Mouse (Mus musculus): ENCODE measurements around the gene Scube3. TPM values are rescaled to one million over a fixed set of nuclear protein-coding genes. Genes with fewer than 3 reads are reported as not detected.

Gene Scube3
- polyA plus RNA-seq, 1 experiment from 2014 or later, result 5.2 TPM

DNA sequence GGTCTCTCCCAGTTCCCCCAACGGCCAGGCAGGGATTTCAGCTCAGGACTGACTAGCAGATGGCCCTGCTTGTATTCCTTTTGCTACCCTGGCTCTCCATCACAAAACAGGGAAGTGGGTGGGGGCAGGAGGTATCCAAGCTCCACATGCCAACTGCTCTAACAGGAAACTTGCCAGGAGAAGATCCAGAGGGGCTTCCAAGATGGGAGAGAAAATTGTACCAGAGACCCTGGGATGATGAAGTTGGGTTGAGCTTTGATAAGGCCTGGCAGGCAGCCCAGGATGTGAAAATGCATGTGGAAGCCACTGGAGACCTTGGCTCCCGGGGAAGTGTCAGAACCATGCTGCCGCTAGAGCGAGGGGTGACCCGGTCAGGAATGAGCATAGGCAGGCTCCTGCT, 5.7 kb upstream of the Scube3 start:
- H3K4me3 ChIP-seq, result no peak overlapping the region

DNA sequence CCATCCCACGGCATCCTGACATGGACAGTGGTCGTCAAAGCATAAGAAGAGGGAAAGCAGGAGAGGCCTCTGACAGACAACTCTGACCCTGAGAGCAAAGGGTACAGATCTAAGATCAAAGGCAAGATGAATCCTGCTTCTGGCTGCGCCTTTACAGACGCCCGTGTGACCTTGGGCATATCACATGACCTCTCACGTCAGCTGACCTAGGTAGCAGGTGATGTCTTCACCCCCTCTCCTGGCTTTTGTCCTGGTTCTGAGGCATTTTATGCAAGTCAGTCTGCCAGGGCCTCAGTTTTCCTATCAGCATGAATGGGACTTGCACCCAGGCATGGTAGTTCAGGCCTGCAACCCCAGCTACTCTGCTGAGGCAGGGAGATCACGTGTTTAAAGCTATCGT, 3.9 kb upstream of the Scube3 start:
- Histone ChIP-seq H3K36me3 (no peaks in the 10 kb centered on the region), H3K27me3 (0 out of 2 replicates have a peak, but pooled peaks cover 10% of the 10 kb centered on the region), H3K4me1 (replicated peaks) (peaks cover 36% of the 10 kb centered on the region), H3K9me3 (no peaks in the 10 kb centered on the region), H3K4me3 (no peak overlapping the region), H3K9ac (no peak overlapping the region), H3K27ac (replicated peaks) (no peak overlapping the region), H3K4me2 (no peak overlapping the region)
- 86% methylated on average over 8 of the region's 8 CpGs for WGBS
- no peak for ATAC-seq (ENCODE audit: low read depth)

More for the DNA sequence above, 5.7 kb upstream of the Scube3 start:
- no peak for ATAC-seq (ENCODE audit: low read depth)
- H3K4me2 ChIP-seq, result no peak overlapping the region
- peaks cover 33% of the 10 kb centered on the region for H3K4me1 ChIP-seq (replicated peaks)
- 0 out of 2 replicates have a peak, but pooled peaks cover 10% of the 10 kb centered on the region for H3K27me3 ChIP-seq
- 43% methylated on average over 5 of the region's 5 CpGs for WGBS
- no peak overlapping the region for H3K9ac ChIP-seq
- no peaks in the 10 kb centered on the region for H3K36me3 ChIP-seq
- H3K9me3 ChIP-seq, result no peaks in the 10 kb centered on the region
- 0 out of 2 replicates have a peak overlapping the region, but pooled peaks have one; percentile 9 for H3K27ac ChIP-seq (replicated peaks)

DNA sequence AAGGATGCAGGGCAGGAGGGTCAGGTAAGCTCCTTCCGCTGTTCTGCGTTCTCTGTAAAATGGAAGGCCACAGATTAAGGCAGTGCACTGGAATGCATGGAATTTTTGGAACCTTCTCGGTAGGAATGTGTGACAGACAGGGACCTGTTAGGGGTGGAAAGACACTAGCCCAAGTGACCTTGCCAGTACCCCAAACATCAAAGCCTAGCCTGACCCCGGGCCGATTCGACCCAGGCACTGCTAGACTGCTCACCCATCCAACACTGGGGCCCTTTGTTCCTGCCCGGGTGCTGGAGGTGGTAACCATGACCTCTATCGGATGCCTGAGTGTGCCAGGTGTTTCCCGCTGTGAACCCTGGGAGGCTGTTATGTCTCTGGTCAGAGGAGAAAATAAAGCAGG, 3.3 kb upstream of the Scube3 start:
- Histone ChIP-seq H3K4me3 (no peak overlapping the region), H3K27me3 (0 out of 2 replicates have a peak, but pooled peaks cover 10% of the 10 kb centered on the region), H3K4me2 (no peak overlapping the region), H3K4me1 (replicated peaks) (peaks cover 38% of the 10 kb centered on the region), H3K27ac (replicated peaks) (no peak overlapping the region), H3K9ac (no peak overlapping the region), H3K36me3 (no peaks in the 10 kb centered on the region), H3K9me3 (no peaks in the 10 kb centered on the region)
- 70% methylated on average over 9 of the region's 9 CpGs for WGBS
- no peak for ATAC-seq (ENCODE audit: low read depth)

DNA sequence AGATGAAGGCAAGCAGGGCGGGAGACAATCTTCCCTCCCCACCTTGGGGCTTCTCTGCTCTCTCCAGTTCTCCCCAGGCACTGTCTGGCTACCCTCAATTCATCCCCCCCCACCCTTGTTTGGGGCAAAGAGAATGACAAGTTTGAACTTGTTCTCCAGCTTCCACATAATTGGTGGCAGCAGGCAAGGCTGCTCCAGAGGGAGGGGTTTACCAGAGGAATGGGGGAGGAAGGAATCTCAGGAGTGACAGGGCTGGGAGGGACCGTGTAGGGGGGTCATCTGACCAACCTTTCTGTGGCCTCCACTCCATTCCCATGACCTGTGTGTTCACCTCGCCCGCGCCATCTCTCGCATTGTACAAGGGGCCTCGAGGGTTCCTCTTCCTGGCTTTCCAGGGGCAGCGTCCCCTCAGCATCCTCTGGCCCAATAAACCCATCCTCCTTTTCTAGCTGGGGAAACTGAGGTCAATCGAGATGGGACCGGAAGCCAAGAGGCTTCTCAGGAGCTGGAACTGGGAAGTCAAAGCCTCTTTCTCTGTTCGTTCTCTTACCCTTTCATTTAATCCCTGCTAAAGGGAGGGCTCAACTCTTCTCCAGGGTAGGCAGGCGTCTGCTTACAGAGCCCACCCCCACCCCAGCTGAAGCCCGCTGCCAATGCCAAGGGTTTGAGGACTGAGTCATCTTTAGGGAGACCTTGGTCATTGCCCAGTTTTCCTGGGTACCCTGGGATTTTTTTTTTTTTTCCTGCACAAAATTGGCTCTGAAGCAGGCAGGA, 1.3 kb upstream of the Scube3 start:
- ATAC-seq (ENCODE audit: low read depth), result no peak
- Histone ChIP-seq H3K4me1 (replicated peaks) (peaks cover 58% of the 10 kb centered on the region), H3K9me3 (no peaks in the 10 kb centered on the region), H3K27me3 (0 out of 2 replicates have a peak, but pooled peaks cover 10% of the 10 kb centered on the region), H3K36me3 (no peaks in the 10 kb centered on the region), H3K9ac (peak overlapping the region; percentile 91), H3K4me2 (peak overlapping the region; percentile 81), H3K27ac (replicated peaks) (peak overlapping the region; percentile 93), H3K4me3 (peak overlapping the region; percentile 76)
- WGBS, result 24% methylated on average over 13 of the region's 13 CpGs

DNA sequence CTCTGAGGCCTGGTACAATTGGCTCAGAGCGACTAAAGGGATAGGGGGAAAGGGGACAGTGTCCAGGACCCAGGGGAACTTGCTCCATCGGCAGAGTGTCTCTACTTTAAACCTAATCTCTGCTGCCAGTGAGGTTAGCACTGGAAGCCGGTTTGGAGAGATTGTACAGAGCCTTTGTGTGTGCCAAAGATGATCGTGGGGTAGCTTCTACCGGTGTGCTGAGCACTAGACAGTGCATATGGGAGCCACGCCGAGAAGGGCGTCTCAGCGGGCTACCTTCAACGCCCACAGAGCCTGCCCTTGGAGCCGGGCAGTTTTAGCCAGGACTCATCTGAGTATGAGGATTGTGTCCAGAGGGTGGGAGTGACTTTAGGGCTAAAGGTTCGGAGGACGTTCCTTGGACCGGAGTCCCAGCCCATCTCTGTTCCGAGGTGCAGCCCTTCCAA, 713 bp upstream of the Scube3 start:
- peak overlapping the region; percentile 91 for H3K9ac ChIP-seq
- peak overlapping the region; percentile 76 for H3K4me3 ChIP-seq
- H3K27ac ChIP-seq (replicated peaks), result peak overlapping the region; percentile 93
- peak; percentile 34; the same call in 1 of the 2 replicates for ATAC-seq (ENCODE audit: low read depth)
- H3K27me3 ChIP-seq, result 0 out of 2 replicates have a peak, but pooled peaks cover 10% of the 10 kb centered on the region
- H3K9me3 ChIP-seq, result no peaks in the 10 kb centered on the region
- H3K36me3 ChIP-seq, result no peaks in the 10 kb centered on the region
- 2% methylated on average over 15 of the region's 15 CpGs for WGBS
- peak overlapping the region; percentile 81 for H3K4me2 ChIP-seq
- H3K4me1 ChIP-seq (replicated peaks), result peaks cover 61% of the 10 kb centered on the region

DNA sequence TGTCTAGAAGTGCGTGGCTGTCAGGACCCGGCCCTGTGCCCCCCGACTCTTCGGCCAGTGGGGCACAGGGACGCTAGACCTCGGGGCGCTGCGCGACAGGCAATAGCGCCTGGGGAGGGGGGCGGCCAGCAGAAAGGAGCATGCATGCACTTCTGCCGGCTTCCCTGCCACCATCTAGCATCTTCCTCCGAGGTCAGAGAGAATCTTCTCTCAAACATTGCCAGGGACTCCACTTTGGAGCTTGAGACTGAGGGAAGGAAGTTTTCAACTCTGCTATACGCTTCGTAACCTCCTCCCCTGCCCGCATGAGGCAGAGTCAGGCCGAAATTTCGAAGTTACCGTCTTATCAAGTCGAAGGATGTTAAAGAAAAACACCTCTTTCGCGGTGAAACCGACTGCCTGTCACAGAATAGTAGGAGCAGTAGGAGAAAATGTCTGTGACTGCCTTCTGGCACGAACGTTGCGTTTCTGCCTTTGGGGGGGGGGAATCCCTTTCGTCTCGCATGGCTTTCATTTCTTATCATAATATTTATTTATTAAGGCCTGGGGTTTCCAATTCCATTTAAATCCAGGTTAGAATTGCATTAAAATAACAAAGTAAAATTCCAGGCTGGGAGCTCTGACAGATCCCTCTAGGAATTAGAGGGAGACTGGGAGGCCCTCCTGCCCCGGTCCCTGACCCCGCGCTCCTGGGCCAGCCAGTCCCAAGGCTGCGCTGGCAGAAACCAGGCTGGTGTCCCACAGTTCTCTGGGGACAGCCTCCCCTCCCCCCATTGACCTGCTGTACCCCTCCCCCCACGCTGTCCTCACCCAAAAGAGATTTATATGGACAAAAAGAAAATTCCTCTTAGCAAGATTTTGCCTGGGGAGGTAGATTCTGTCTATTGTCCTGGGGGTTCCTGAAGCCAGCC, 1.0 kb downstream of the Scube3 start:
- no peak; the same call in 1 of the 2 replicates for ATAC-seq (ENCODE audit: low read depth)
- H3K4me1 ChIP-seq (replicated peaks), result peaks cover 73% of the 10 kb centered on the region
- no peaks in the 10 kb centered on the region for H3K9me3 ChIP-seq
- H3K27me3 ChIP-seq, result 0 out of 2 replicates have a peak, but pooled peaks cover 10% of the 10 kb centered on the region
- peak overlapping the region; percentile 76 for H3K4me3 ChIP-seq
- H3K27ac ChIP-seq (replicated peaks), result peak overlapping the region; percentile 93
- peak overlapping the region; percentile 91 for H3K9ac ChIP-seq
- H3K4me2 ChIP-seq, result peak overlapping the region; percentile 81
- no peaks in the 10 kb centered on the region for H3K36me3 ChIP-seq
- WGBS, result 1% methylated on average over 27 of the region's 33 CpGs

DNA sequence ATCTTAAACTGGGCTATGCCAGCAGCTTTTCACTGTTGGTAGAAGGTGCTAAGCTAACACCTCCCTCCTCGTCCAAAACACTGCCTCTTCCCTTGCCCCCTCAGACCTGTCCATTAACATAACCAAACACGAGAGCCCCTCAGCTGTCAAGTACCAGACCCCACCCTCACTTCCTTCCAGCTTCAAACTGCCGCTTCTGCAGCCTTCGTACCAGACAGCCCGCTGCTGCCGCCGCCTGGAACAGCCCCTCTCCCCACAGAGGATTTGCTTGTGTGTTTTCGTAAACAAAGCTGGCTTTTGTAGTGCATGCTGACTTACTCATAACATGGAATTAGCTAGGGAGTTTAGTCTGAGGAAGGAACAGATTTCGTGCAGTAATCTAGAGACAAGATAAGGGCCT, 1.8 kb downstream of the Scube3 start:
- H3K9me3 ChIP-seq, result no peaks in the 10 kb centered on the region
- H3K36me3 ChIP-seq, result no peaks in the 10 kb centered on the region
- ATAC-seq (ENCODE audit: low read depth), result no peak
- H3K4me3 ChIP-seq, result peak overlapping the region; percentile 76
- H3K9ac ChIP-seq, result peak overlapping the region; percentile 91
- H3K4me1 ChIP-seq (replicated peaks), result peaks cover 80% of the 10 kb centered on the region
- 1% methylated on average over 9 of the region's 9 CpGs for WGBS
- H3K27ac ChIP-seq (replicated peaks), result peak overlapping the region; percentile 13; the same call in 1 of the 2 replicates
- 0 out of 2 replicates have a peak, but pooled peaks cover 10% of the 10 kb centered on the region for H3K27me3 ChIP-seq
- peak overlapping the region; percentile 81 for H3K4me2 ChIP-seq

DNA sequence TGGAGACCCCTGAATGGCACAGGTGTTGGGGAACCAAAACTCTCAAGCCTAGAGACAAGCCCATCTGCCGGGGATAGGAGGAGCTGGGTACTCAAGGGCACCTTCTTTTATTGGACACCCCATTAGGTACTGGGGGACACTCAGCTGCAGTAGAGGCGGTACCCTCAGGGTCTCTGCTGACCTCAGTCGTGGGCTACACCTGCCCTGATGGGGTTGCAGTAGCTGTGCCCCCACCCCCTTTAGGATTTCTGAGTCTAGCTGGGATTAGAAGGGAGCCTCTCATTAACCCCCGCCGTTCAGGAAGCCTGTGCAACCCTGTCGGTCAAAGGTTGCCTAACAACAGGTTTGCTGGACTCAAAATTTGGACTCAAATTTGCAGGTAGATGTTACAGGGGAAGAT, 2.3 kb downstream of the Scube3 start:
- peak overlapping the region; percentile 81 for H3K4me2 ChIP-seq
- peak overlapping the region; percentile 91 for H3K9ac ChIP-seq
- H3K4me3 ChIP-seq, result peak overlapping the region; percentile 76
- 7% methylated on average over 6 of the region's 6 CpGs for WGBS
- 0 out of 2 replicates have a peak overlapping the region, but pooled peaks have one; percentile 13 for H3K27ac ChIP-seq (replicated peaks)
- H3K27me3 ChIP-seq, result 0 out of 2 replicates have a peak, but pooled peaks cover 10% of the 10 kb centered on the region
- no peaks in the 10 kb centered on the region for H3K9me3 ChIP-seq
- no peaks in the 10 kb centered on the region for H3K36me3 ChIP-seq
- H3K4me1 ChIP-seq (replicated peaks), result peaks cover 84% of the 10 kb centered on the region
- ATAC-seq (ENCODE audit: low read depth), result no peak

DNA sequence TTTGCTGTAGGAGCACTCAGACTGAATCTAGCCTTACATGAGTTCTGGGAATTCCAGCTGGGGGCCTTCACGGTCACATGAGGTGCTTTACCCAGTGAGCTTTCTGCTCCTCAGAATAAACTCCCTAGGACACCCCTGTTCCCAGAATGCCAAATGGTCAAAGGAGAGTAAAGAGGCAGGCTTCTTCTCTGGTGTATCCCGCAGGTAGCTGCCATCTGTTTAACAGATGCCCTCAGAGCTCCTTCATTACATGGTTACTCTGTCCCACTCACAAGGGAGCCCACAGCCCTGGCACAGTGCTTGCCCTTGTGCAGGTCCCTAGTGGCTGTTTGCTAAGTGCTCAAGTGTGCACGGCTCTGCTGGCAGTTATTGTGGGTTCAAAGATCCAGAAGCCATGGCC, 6.3 kb downstream of the Scube3 start:
- WGBS, result 65% methylated on average over 3 of the region's 3 CpGs
- H3K9ac ChIP-seq, result no peak overlapping the region
- no peak for ATAC-seq (ENCODE audit: low read depth)
- peaks cover 4% of the 10 kb centered on the region for H3K36me3 ChIP-seq
- no peak overlapping the region for H3K27ac ChIP-seq (replicated peaks)
- H3K27me3 ChIP-seq, result no peaks in the 10 kb centered on the region
- H3K4me1 ChIP-seq (replicated peaks), result peaks cover 63% of the 10 kb centered on the region
- no peak overlapping the region for H3K4me2 ChIP-seq
- no peaks in the 10 kb centered on the region for H3K9me3 ChIP-seq
- no peak overlapping the region for H3K4me3 ChIP-seq

DNA sequence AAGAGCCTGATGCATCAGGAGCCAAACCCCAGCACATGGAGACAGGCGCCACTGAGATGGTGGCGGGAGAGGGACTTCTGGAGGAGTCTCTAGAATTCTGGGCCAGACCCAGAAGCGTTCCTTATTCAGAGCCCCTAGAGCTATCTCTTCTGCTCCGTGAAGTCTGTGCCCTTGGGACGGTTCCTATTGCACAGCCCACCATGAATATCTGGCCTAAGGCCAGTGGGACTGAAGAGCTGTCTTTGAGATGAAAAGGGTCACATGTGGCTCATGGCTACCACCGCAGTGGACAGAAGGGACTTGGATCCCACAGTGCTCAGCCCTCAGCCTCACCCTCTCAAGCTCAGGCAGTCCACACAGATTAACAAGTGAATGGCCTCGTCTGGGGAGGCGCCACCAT, 7.8 kb downstream of the Scube3 start:
- no peaks in the 10 kb centered on the region for H3K27me3 ChIP-seq
- H3K9me3 ChIP-seq, result no peaks in the 10 kb centered on the region
- H3K4me1 ChIP-seq (replicated peaks), result peaks cover 49% of the 10 kb centered on the region
- H3K27ac ChIP-seq (replicated peaks), result no peak overlapping the region
- no peak overlapping the region for H3K9ac ChIP-seq
- no peak overlapping the region for H3K4me3 ChIP-seq
- ATAC-seq (ENCODE audit: low read depth), result no peak
- no peak overlapping the region for H3K4me2 ChIP-seq
- peaks cover 8% of the 10 kb centered on the region for H3K36me3 ChIP-seq
- WGBS, result 62% methylated on average over 8 of the region's 8 CpGs

DNA sequence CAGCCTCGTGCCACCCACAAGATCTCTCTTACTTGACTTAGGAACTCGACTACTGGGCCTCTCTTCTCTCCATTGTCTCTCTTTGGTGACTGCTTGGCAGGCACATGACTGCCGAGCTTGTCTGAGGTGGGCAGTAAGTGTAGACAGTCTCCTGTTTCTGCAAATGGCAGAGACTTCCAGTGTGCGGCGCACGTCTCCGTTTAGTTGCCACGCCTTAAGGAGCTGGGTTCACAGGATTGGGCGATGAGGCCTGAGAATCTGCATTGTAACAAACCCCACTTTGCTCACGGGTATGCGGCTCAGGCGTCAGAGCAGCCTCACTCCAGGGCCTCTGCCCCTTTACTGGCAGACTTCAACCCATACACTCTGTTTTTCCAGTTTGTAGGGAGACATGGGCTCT, 8.5 kb downstream of the Scube3 start:
- no peaks in the 10 kb centered on the region for H3K9me3 ChIP-seq
- peaks cover 42% of the 10 kb centered on the region for H3K4me1 ChIP-seq (replicated peaks)
- 73% methylated on average over 12 of the region's 12 CpGs for WGBS
- H3K9ac ChIP-seq, result no peak overlapping the region
- peaks cover 15% of the 10 kb centered on the region for H3K36me3 ChIP-seq
- H3K27ac ChIP-seq (replicated peaks), result no peak overlapping the region
- H3K4me2 ChIP-seq, result no peak overlapping the region
- no peaks in the 10 kb centered on the region for H3K27me3 ChIP-seq
- no peak for ATAC-seq (ENCODE audit: low read depth)
- no peak overlapping the region for H3K4me3 ChIP-seq

DNA sequence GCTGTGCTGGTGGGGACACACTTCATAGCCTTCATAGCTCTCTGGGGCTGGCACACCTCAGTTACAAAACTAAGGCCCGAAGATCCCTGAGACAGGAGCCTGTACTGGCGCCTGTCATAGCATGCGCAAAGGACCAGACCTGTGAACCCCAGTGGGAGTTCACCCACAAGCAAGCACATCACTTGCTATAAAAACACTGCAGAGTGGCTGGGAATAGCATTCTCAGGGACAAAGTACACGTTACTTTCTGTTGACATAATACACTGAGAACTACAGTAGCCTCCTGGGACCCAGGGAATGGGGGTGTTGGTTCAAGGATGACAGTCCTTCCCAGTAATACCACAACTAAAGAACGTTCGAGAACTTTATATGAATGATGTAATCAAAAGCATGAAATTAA, 11.2 kb downstream of the Scube3 start:
- Histone ChIP-seq H3K4me3 (no peak overlapping the region), H3K36me3 (peaks cover 36% of the 10 kb centered on the region), H3K9me3 (no peaks in the 10 kb centered on the region), H3K27ac (replicated peaks) (no peak overlapping the region), H3K9ac (no peak overlapping the region), H3K27me3 (no peaks in the 10 kb centered on the region), H3K4me2 (no peak overlapping the region), H3K4me1 (replicated peaks) (peaks cover 33% of the 10 kb centered on the region)
- no peak for ATAC-seq (ENCODE audit: low read depth)
- 74% methylated on average over 6 of the region's 6 CpGs for WGBS

All from neural tube, embryonic 13.5 days (tissue).